Mouse (Mus musculus): ENCODE results near the gene Hspa4l. TPM values are rescaled to one million over a fixed set of nuclear protein-coding genes. Genes with fewer than 3 reads are reported as not detected.
A peak's percentile ranks its signal among the peaks of the same experiment; 100 is the strongest.

The Hspa4l gene
- 50.1 and 56.5 TPM in 2 replicates for polyA plus RNA-seq (2015; fragmentation: Nextera tagmentation; extraction: Ambion mirVana)

DNA sequence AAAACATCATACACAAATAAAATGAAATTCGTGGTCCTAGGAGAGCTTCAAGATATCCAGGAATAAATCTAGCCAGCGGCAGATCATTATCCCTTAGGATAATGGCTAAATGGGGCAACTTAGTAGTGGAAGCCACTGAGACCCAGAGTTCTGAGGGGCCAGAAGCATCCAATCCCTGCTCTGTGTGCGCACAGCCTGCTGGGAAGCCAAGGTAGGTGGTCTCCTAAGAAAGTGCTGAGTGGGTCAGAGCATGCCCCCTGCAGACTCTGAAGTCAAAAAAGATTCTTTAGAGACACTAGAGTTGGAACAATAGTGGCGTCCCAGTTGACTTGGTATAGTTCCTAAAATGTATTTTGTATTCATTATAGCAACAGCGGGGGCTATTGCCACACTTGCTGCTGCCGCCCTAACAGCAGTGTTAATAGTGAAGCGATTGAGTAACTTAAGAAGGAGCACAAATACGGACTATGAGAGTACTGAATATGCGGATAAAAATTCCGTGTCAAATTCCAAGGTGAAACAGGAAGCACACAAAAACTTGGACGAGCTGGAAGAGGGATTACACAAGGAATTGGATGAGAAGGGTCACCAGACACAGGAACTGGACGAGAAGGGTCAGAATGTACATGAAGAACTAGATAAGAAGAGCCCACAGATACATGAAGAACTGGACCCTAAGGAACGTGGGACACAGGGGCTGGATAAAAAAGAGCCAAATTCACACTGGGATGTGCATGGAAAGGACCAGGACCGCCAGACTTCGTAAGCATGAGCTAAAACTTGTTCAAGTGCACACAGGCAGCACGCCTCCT, at the start of gene Hspa4l:
Hspa4l (plus strand) TSS at position 472 of the 812 bp plus-strand sequence.
- WGBS: 18% methylated on average over 16 of the region's 16 CpGs
- no peak for ATAC-seq (ENCODE audit: low FRiP score, low read depth)
- Histone ChIP-seq H3K9ac (peak within 1 kb of the TSS; percentile 77), H3K4me3 (peak within 1 kb of the TSS; percentile 80), H3K36me3 (no peaks in the 10 kb centered on the region), H3K9me3 (no peaks in the 10 kb centered on the region), H3K27me3 (no peaks in the 10 kb centered on the region), H3K4me2 (peak within 1 kb of the TSS; percentile 75), H3K27ac (replicated peaks) (peak within 1 kb of the TSS; percentile 94), H3K4me1 (replicated peaks) (peaks cover 21% of the 10 kb centered on the region)

- Histone ChIP-seq H3K27me3 (no peaks in the 10 kb centered on the region), H3K36me3 (peaks cover 12% of the 10 kb centered on the region), H3K4me2 (no peak overlapping the region), H3K4me3 (no peak overlapping the region), H3K27ac (replicated peaks) (no peak overlapping the region), H3K4me1 (replicated peaks) (no peaks in the 10 kb centered on the region), H3K9ac (no peak overlapping the region), H3K9me3 (no peaks in the 10 kb centered on the region)
- ATAC-seq (ENCODE audit: low FRiP score, low read depth): no peak
- 97% methylated on average over 2 of the region's 2 CpGs for WGBS
Observed at GRCm38 (mm10) chr3:40695162-40695561, 49.1 kb upstream of the Hspa4l start.

GRCm38 (mm10) chr3:40698834-40699233, 45.5 kb upstream of the Hspa4l start:
- H3K27ac ChIP-seq (replicated peaks): no peak overlapping the region
- no peak for ATAC-seq (ENCODE audit: low FRiP score, low read depth)
- H3K36me3 ChIP-seq: peaks cover 12% of the 10 kb centered on the region
- H3K9me3 ChIP-seq: no peaks in the 10 kb centered on the region
- H3K27me3 ChIP-seq: no peaks in the 10 kb centered on the region
- 87% methylated on average over 3 of the region's 3 CpGs for WGBS
- H3K4me3 ChIP-seq: no peak overlapping the region
- no peak overlapping the region for H3K9ac ChIP-seq
- H3K4me2 ChIP-seq: no peak overlapping the region
- H3K4me1 ChIP-seq (replicated peaks): no peaks in the 10 kb centered on the region

DNA sequence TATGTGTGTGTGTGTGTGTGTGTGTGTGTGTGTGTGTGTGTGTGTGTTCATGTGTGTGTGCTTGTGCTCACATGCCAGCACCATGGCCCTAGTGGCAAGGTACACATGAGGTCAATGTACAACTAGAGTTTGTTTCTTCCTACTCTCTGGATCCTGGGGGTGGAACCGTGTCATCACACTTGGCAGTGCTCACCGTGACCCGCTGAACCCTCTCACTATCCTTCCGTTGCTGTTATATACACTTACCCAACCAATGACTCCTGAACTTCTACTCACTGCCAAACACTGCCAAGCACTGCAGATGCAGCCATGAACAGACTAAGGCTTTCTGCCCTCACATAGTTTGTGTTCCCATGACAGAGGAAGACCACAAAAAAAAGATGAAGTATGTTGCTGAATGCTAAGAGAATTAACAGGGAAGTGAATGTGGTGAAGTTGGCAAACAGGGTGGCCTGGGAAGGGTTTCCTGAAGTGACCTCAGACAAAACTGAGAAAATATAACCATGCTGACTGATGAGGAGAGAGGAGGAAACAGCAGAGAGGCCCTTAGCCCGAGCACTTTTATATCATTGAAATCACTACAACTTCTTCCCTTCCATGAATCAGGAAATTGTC, 39.4 kb upstream of the Hspa4l start:
- Histone ChIP-seq H3K4me2 (no peak overlapping the region), H3K9ac (no peak overlapping the region), H3K4me1 (replicated peaks) (no peaks in the 10 kb centered on the region), H3K27me3 (no peaks in the 10 kb centered on the region), H3K9me3 (no peaks in the 10 kb centered on the region), H3K4me3 (no peak overlapping the region), H3K27ac (replicated peaks) (no peak overlapping the region), H3K36me3 (no peaks in the 10 kb centered on the region)
- no peak for ATAC-seq (ENCODE audit: low FRiP score, low read depth)
- WGBS: 81% methylated on average over 5 of the region's 5 CpGs

GRCm38 (mm10) chr3:40708655-40709054, 35.6 kb upstream of the Hspa4l start, which contains the start of gene Slc25a31:
TSS of gene Slc25a31 (plus strand) at chr3:40708855.
- Histone ChIP-seq H3K4me2 (no peak within 1 kb of the TSS), H3K27me3 (no peaks in the 10 kb centered on the region), H3K4me1 (replicated peaks) (no peaks in the 10 kb centered on the region), H3K36me3 (no peaks in the 10 kb centered on the region), H3K9ac (no peak within 1 kb of the TSS), H3K4me3 (no peak within 1 kb of the TSS), H3K9me3 (no peaks in the 10 kb centered on the region), H3K27ac (replicated peaks) (no peak within 1 kb of the TSS)
- no peak for ATAC-seq (ENCODE audit: low FRiP score, low read depth)
- WGBS: 89% methylated on average over 30 of the region's 30 CpGs

DNA sequence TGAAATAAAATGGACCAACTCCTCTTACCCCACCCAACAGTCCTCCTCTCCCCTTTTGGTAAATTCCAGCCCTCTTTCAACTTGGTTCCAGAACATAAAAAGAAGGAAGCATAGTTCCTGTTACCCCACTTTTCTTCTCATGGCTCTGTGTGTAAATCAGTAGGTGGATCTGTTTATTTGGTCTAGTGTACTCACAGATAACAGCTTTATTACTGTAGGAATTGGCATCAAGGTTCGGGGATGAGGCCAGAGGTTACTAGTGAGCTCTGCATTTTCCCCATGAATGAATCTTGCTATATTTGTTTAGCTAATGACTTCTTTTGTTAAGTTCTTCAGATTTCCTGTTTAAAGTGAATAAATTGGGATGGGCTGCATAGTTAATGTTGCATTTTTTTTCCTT, 28.2 kb upstream of the Hspa4l start:
- Histone ChIP-seq H3K27ac (replicated peaks) (no peak overlapping the region), H3K9ac (no peak overlapping the region), H3K9me3 (no peaks in the 10 kb centered on the region), H3K4me3 (no peak overlapping the region), H3K4me2 (no peak overlapping the region), H3K36me3 (no peaks in the 10 kb centered on the region), H3K27me3 (no peaks in the 10 kb centered on the region), H3K4me1 (replicated peaks) (no peaks in the 10 kb centered on the region)
- ATAC-seq (ENCODE audit: low FRiP score, low read depth): no peak
- 57% methylated on average over 1 of the region's 1 CpGs for WGBS

DNA sequence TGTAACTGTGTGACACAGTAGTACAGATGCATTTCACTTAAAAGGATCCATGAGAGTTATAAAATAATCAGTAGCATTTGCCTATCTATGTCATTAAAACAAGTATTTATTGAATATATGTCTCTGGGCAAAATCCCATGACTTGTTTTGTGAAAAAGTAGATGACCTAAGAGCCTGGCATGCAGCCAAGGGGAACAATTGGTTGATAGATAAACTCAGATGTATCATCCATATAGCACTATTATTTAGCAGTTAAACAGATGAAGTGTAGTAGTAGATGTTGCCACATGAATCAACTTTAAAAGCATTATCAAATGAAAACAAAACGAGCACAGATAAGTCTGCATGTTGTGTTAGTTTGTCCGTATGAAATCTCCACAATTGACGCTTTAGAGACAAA, 25.3 kb upstream of the Hspa4l start:
- H3K4me3 ChIP-seq: no peak overlapping the region
- WGBS: 85% methylated on average over 3 of the region's 3 CpGs

GRCm38 (mm10) chr3:40738381-40738912, 5.8 kb upstream of the Hspa4l start:
- Histone ChIP-seq H3K27me3 (0 out of 2 replicates have a peak, but pooled peaks cover 2% of the 10 kb centered on the region), H3K4me3 (no peak overlapping the region), H3K4me2 (no peak overlapping the region), H3K9me3 (no peaks in the 10 kb centered on the region), H3K36me3 (no peaks in the 10 kb centered on the region), H3K4me1 (replicated peaks) (no peaks in the 10 kb centered on the region), H3K9ac (no peak overlapping the region), H3K27ac (replicated peaks) (no peak overlapping the region)
- WGBS: 89% methylated on average over 6 of the region's 6 CpGs
- ATAC-seq (ENCODE audit: low FRiP score, low read depth): no peak

More for the DNA sequence above, 25.3 kb upstream of the Hspa4l start:
- Histone ChIP-seq H3K9ac (no peak overlapping the region), H3K4me1 (replicated peaks) (no peaks in the 10 kb centered on the region), H3K27ac (replicated peaks) (no peak overlapping the region), H3K4me2 (no peak overlapping the region), H3K9me3 (no peaks in the 10 kb centered on the region), H3K27me3 (no peaks in the 10 kb centered on the region), H3K36me3 (no peaks in the 10 kb centered on the region)
- ATAC-seq (ENCODE audit: low FRiP score, low read depth): no peak

DNA sequence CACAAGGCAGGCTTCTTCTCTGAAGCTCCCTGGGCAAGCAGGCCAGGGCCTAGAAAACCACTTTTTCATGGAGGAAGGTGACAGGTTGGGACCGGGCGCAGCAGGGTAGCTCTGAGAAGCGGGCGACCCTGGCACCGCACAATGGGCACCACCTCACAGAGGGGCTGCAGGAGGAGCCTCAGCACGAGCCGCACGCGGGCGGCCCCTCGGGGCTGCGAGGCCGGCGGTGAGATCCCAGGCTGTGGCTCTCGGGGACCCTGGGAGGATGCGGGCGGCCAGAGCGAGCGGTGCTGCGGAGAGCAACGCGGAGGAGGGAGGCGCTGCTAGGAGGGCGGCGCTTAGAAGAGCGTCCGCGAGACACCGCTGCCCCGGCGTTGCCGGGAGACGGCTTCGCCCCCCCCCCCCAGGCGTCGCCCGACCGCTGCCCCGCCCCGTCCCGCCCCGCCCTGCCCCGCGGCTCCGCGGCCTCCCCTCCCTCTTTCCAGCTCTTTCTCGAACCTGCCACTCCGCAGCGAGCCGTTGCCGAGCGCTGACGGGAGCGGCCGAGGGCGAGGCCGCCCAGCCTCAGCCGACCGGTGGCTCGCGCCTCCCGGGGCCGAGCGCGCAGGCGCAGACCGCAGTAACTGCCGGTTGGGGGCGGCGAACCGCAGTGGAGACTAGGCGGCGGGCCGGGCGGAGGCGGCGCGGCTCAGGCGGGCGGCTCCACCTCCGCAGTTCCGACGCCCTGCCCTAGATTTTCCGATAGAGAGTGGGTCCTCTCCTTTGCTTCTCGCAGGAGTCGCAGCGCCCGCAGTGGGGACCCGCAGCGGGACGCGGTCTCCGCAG, 753 bp downstream of the Hspa4l start:
- H3K4me1 ChIP-seq (replicated peaks): peaks cover 21% of the 10 kb centered on the region
- ATAC-seq (ENCODE audit: low FRiP score, low read depth): peak; percentile 96
- H3K27me3 ChIP-seq: no peaks in the 10 kb centered on the region
- peak overlapping the region; percentile 94 for H3K27ac ChIP-seq (replicated peaks)
- H3K9me3 ChIP-seq: no peaks in the 10 kb centered on the region
- no peaks in the 10 kb centered on the region for H3K36me3 ChIP-seq
- WGBS: under 1% methylated on average over 63 of the region's 93 CpGs
- peak overlapping the region; percentile 80 for H3K4me3 ChIP-seq
- H3K9ac ChIP-seq: peak overlapping the region; percentile 77
- peak overlapping the region; percentile 75 for H3K4me2 ChIP-seq

DNA sequence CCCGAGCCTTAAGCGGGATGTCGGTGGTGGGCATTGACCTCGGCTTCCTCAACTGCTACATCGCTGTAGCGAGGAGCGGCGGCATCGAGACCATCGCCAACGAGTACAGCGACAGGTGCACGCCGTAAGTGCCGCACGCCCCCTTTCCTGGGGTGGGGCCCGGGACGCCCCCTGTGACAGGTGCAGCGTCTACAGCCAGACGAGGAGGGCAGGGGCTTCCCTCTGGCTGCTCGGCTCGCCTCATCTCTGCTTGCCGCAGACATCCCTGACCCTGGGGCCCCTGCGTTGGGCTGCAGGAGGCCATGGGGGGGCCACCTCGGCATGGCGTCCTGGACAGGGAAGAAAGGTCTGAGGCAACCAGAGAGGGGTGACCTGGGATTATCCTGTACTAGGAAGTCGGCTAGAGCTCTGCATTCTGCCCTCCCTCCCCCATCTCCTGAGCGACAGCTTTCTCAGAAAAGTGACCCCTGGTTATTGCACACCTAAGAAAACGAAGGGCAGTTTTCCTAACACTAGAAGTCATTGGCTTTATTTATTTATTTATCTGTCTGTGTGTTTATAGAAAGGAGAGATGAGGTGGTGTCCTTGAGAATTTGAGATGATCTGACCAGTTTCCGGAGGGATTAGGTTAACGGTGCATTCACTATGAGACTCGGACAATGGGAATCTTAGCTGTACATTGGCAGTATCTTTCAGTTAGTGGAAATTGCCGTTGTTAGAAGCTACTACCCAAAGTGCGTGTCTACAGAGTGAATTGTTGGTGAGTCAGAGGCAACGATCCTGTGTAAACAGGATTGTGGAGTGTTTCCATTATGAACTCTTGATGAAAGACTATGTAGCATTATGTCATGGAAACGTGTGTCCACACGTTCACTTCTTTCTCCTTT, 1.6 kb downstream of the Hspa4l start:
- Histone ChIP-seq H3K27me3 (no peaks in the 10 kb centered on the region), H3K36me3 (no peaks in the 10 kb centered on the region), H3K9ac (peak overlapping the region; percentile 77), H3K4me2 (peak overlapping the region; percentile 75), H3K4me1 (replicated peaks) (peaks cover 21% of the 10 kb centered on the region), H3K4me3 (peak overlapping the region; percentile 80), H3K27ac (replicated peaks) (peak overlapping the region; percentile 94), H3K9me3 (no peaks in the 10 kb centered on the region)
- ATAC-seq (ENCODE audit: low FRiP score, low read depth): no peak
- WGBS: 1% methylated on average over 37 of the region's 37 CpGs

- Histone ChIP-seq H3K9me3 (no peaks in the 10 kb centered on the region), H3K4me2 (no peak overlapping the region), H3K4me3 (no peak overlapping the region), H3K27me3 (no peaks in the 10 kb centered on the region), H3K27ac (replicated peaks) (no peak overlapping the region), H3K36me3 (peaks cover 50% of the 10 kb centered on the region), H3K9ac (no peak overlapping the region), H3K4me1 (replicated peaks) (no peaks in the 10 kb centered on the region)
- 92% methylated on average over 3 of the region's 3 CpGs for WGBS
- no peak for ATAC-seq (ENCODE audit: low FRiP score, low read depth)
Observed at GRCm38 (mm10) chr3:40760746-40761145, 16.5 kb downstream of the Hspa4l start.
